Mouse (Mus musculus): Measurements from ENCODE around the gene 2810021J22Rik. TPM values are rescaled to one million over a fixed set of nuclear protein-coding genes. Genes with fewer than 3 reads are reported as not detected.
A peak's percentile ranks its signal among the peaks of the same experiment; 100 is the strongest.
"Not testable (repeated sequence)": the region's sequence is repeated elsewhere in the genome, so short reads cannot be mapped to it uniquely, and the experiment has no call there.

2810021J22Rik gene
- 8.8 and 9.9 TPM in 2 replicates for polyA plus RNA-seq (2015; fragmentation: Nextera tagmentation; extraction: Ambion mirVana)

DNA sequence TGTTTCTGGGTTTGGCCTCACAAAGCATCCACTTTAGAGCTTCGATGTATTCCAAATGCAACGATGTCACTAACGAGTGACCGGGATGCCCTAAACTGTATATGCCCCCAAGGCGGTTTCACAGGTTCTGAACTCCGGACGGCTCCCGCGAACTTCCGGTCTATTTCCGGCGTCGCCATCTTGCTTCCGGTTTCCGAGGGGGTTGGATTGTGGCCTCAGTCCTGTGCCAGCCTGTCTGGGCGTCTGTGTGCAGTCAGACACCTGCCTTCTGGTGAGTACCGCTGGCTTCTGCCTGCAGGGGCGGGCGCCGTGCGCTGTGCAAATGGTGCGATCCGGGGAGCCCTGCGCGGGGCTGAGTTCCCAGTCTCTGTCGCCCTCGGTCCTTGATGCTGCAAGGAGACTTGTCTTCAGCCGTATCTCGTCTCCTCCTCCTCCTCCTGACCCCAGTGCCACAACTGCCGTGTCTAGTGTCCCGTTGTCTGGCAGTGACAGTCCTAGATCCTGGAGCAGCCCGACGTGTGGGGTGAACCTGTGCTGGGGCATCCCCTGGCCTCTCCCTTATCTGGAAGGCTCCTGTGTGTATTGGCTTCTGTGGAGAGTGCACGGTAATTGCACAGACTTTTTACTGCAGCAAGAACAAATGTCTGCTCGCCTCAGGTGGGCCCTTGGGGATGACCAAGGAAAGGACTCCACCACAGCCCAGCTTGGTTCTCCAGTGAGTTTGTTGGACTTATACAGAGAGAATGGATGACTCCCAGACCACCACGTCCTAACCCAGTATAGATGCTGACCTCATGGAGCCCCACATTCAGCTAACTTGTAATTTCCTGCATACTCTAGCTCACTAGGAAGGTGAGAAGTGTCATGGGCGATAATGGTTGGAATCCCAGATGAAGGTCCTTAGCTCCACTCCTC lies at the start of gene 2810021J22Rik:
2810021J22Rik (plus strand) TSS at position 178 of the 915 bp plus-strand sequence.
- peak within 1 kb of the TSS; percentile 77 for H3K4me3 ChIP-seq (replicated peaks)
- peak within 1 kb of the TSS; percentile 88 for H3K27ac ChIP-seq
- 4% methylated on average over 37 of the region's 37 CpGs for WGBS
- peak; percentile 88 for ATAC-seq (replicated peaks; ENCODE audit: low FRiP score)
- H3K4me2 ChIP-seq: peak within 1 kb of the TSS; percentile 70
- peak within 1 kb of the TSS; percentile 70 for H3K9ac ChIP-seq
- H3K4me1 ChIP-seq: peaks cover 12% of the 10 kb centered on the region
- H3K36me3 ChIP-seq: peaks cover 26% of the 10 kb centered on the region
- no peaks in the 10 kb centered on the region for H3K9me3 ChIP-seq (replicated peaks)
- H3K27me3 ChIP-seq: no peaks in the 10 kb centered on the region

DNA sequence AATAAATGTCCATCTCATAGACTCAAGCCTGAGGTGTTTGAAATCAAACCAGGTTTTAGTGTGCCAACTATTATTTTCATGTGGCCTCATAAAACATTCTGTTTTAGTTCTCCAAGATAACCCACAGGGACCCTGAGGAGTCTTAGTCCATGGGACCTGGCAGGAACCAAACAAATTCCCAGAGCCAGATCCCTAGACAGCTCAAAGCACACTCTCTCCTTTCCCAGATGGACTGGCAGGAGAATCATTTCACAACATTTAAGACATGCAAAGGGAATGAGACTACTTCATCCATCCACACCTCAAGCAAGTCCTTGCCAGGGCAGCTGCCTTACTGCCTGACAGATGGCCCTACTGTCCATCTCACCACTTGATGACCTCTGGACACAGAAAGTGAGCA lies 38.1 kb upstream of the 2810021J22Rik start, which contains the start of gene Olfr312:
Olfr312 (plus strand) TSS at position 301 of the 400 bp plus-strand sequence.
- H3K4me2 ChIP-seq; H3K27ac ChIP-seq; H3K4me1 ChIP-seq; H3K4me3 ChIP-seq (replicated peaks); H3K9me3 ChIP-seq (replicated peaks); H3K27me3 ChIP-seq; ATAC-seq (replicated peaks; ENCODE audit: low FRiP score); H3K9ac ChIP-seq; H3K36me3 ChIP-seq: not testable (repeated sequence)

DNA sequence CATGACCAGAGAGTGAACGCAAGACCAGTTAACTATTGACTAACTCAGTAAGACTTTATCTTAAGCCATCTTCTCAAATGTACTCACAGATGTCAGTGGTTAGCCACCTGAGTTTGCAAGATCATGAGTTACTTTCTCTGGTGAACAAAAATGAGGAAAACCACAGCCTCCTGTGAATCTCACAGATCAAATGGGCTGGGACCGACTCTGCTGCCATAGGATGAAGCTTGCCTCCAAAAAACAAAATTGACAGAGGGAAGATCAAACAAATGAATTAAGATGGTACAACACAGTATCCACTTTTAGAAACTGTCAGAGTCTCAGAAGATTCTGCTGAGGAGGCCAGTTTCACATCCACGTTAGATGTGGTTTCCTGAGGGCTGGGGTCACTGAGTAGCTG lies 37.3 kb upstream of the 2810021J22Rik start:
- Histone ChIP-seq H3K27ac (no peak overlapping the region), H3K4me3 (replicated peaks) (no peak overlapping the region), H3K4me1 (no peaks in the 10 kb centered on the region), H3K9ac (no peak overlapping the region), H3K36me3 (no peaks in the 10 kb centered on the region), H3K4me2 (no peak overlapping the region), H3K9me3 (replicated peaks) (no peaks in the 10 kb centered on the region), H3K27me3 (0 out of 2 replicates have a peak, but pooled peaks cover 6% of the 10 kb centered on the region)
- WGBS: 74% methylated on average over 3 of the region's 3 CpGs
- no peak for ATAC-seq (replicated peaks; ENCODE audit: low FRiP score)

DNA sequence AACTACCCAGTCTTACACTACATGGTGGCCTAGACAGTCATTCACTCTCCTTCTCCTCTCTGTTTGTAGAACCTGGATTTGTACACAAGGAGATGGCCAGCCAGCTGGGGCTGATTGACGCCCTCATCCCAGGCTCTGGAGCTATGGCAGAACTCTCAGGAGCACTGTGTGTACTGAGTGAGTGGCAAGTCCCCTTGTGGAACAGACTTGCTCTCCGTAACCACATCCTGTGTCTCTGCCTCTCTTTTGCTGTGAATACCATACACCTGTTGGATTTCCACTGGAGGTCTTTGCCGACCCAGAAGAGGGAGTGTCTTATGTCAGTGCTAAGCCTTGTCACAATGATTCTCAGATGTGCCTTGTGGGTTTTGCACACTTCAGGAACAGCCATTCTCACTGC lies 34.5 kb upstream of the 2810021J22Rik start:
- WGBS: 87% methylated on average over 3 of the region's 3 CpGs
- not testable (repeated sequence) for H3K4me3 ChIP-seq (replicated peaks); H3K4me1 ChIP-seq; H3K4me2 ChIP-seq; ATAC-seq (replicated peaks; ENCODE audit: low FRiP score); H3K9ac ChIP-seq; H3K9me3 ChIP-seq (replicated peaks); H3K36me3 ChIP-seq; H3K27me3 ChIP-seq; H3K27ac ChIP-seq

DNA sequence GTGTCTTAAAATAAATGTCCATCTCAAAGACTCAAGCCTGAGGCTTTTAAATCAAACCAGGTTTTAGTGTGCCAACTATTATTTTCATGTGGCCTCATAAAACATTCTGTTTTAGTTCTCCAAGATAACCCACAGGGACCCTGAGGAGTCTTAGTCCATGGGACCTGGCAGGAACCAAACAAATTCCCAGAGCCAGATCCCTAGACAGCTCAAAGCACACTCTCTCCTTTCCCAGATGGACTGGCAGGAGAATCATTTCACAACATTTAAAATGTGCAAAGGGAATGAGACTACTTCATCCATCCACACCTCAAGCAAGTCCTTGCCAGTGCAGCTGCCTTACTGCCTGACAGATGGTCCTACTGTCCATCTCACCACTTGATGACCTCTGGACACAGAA lies 28.1 kb upstream of the 2810021J22Rik start, which contains the start of gene Olfr311:
Olfr311 (plus strand) TSS at position 301 of the 400 bp plus-strand sequence.
- not testable (repeated sequence) for H3K27me3 ChIP-seq; H3K4me1 ChIP-seq; H3K9ac ChIP-seq; H3K4me2 ChIP-seq; H3K4me3 ChIP-seq (replicated peaks); H3K27ac ChIP-seq; ATAC-seq (replicated peaks; ENCODE audit: low FRiP score); H3K9me3 ChIP-seq (replicated peaks); H3K36me3 ChIP-seq

DNA sequence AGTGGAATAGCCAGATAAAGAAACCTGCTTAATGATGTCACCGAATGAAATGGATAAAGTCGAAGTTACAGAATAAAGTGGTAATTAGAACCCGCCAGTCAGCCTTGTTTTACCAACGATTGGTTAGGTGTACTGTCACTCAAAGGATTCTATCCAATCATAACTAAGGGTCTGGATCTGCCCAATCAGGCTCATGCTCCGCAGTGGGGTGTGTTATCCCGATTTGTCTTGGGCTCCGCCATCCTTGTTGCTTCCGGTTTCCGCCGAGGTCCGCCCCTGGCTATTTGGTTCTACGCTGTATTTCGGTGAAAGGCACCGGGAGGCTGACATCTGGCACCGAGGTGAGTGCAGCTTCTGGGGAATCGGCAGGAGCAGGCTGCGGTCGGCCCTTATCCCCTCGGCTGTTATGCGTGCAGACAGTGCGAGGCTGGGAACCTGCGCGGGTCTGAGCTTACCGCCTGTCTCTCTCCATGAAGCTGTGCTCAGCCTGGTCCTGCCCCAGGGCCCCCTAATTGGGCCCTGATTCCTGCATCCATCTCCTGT lies 20.0 kb upstream of the 2810021J22Rik start, which contains the start of gene Gm12258:
Gm12258 (plus strand) TSS at position 240 of the 543 bp plus-strand sequence.
- H3K4me2 ChIP-seq: peak within 1 kb of the TSS; percentile 88
- peak within 1 kb of the TSS; percentile 72 for H3K27ac ChIP-seq
- H3K9ac ChIP-seq: peak within 1 kb of the TSS; percentile 75
- peak; percentile 100 for ATAC-seq (replicated peaks; ENCODE audit: low FRiP score)
- peak within 1 kb of the TSS; percentile 82 for H3K4me3 ChIP-seq (replicated peaks)
- under 1% methylated on average over 24 of the region's 24 CpGs for WGBS
- peaks cover 11% of the 10 kb centered on the region for H3K4me1 ChIP-seq
- no peaks in the 10 kb centered on the region for H3K27me3 ChIP-seq
- peaks cover 21% of the 10 kb centered on the region for H3K36me3 ChIP-seq
- no peaks in the 10 kb centered on the region for H3K9me3 ChIP-seq (replicated peaks)

DNA sequence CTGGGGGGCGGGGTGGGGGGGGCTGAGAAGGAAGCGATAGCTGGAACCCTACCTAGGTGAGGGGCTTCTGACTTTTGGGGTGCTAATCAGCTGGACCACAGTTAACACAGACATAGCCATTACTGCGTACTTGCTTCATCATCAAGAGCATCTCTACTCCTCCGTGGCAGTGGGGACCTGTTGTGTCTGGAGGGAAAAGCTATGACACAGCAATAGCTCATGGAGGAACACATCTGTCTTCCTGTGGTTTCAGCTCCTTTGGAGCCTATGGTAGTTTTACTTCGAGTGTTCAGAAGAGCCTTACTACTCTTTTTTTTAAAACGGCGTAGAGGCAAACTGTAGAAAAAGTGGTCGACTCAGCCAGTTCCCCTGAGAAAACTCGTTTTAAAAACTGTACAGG lies 19.4 kb upstream of the 2810021J22Rik start:
- WGBS: 42% methylated on average over 9 of the region's 9 CpGs
- H3K9ac ChIP-seq: peak overlapping the region; percentile 75
- peaks cover 24% of the 10 kb centered on the region for H3K36me3 ChIP-seq
- peak overlapping the region; percentile 88 for H3K4me2 ChIP-seq
- H3K4me1 ChIP-seq: peaks cover 11% of the 10 kb centered on the region
- ATAC-seq (replicated peaks; ENCODE audit: low FRiP score): no peak; the same call in 1 of the 2 replicates
- H3K4me3 ChIP-seq (replicated peaks): peak overlapping the region; percentile 82
- no peaks in the 10 kb centered on the region for H3K27me3 ChIP-seq
- H3K27ac ChIP-seq: no peak overlapping the region
- H3K9me3 ChIP-seq (replicated peaks): no peaks in the 10 kb centered on the region

DNA sequence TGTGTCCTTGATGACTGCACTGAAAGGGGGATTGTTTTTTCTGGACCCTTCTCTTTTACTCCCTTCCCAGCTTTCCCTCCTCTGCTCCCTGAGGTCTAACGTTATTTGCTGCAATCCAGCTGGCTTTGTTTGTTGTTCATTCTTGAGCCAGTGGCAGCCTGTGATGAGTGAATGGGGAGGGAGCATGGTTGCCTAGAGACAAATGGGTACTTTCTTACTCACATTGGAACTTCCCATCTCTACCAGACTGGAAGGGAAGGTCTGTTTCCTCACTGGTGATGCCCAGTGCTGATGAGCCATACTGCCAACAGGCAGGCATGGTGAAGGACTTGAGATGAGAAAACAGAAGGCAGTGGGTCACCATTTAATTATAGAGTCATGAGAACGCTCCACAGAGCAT lies 17.3 kb upstream of the 2810021J22Rik start:
- Histone ChIP-seq H3K9ac (no peak overlapping the region), H3K4me2 (no peak overlapping the region), H3K36me3 (peaks cover 28% of the 10 kb centered on the region), H3K9me3 (replicated peaks) (no peaks in the 10 kb centered on the region), H3K27ac (no peak overlapping the region), H3K4me1 (peaks cover 11% of the 10 kb centered on the region), H3K27me3 (no peaks in the 10 kb centered on the region), H3K4me3 (replicated peaks) (no peak overlapping the region)
- 74% methylated on average over 2 of the region's 2 CpGs for WGBS
- ATAC-seq (replicated peaks; ENCODE audit: low FRiP score): no peak

DNA sequence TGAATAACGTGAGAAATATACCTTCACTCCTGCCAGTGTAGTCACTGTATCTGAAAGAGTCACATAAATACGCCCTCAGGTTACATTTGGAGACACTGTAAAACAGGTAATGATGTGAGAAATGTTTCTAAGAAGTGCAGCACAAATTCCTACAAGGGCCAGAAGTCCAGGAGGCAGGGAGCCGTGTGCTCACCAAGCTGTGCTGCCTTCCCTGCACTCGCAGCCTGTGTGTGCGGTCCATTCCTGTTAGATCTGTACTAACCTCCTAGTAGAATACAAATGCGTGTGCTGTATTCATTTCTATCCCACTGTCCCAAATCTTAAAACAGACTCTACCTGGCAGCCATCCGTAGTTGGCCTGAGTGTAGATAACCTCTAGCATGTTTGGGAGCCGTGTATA lies 6.3 kb upstream of the 2810021J22Rik start:
- Histone ChIP-seq H3K9me3 (replicated peaks) (peaks cover 29% of the 10 kb centered on the region), H3K9ac (no peak overlapping the region), H3K4me1 (no peaks in the 10 kb centered on the region), H3K27ac (no peak overlapping the region), H3K27me3 (no peaks in the 10 kb centered on the region), H3K4me2 (no peak overlapping the region), H3K4me3 (replicated peaks) (no peak overlapping the region), H3K36me3 (peaks cover 55% of the 10 kb centered on the region)
- WGBS: 95% methylated on average over 8 of the region's 8 CpGs
- ATAC-seq (replicated peaks; ENCODE audit: low FRiP score): no peak

DNA sequence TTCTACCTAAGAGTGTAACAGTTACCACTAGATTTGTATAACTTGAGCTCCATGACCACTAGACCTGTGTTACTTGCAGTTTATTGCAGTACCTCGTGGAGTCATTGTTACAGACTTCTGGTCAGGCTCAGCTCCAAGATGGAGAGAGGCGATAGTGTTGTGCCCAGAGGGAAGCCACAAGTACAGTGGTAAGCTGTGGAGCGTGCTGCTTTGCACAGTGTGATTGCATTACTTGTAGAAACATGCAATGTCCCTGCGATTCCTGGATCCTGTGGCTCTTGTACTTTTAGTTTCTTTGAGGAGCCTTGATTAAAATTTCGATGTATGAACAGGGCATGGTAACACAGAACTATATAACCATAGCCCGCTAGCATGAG lies 926 bp downstream of the 2810021J22Rik start:
- Histone ChIP-seq H3K36me3 (peaks cover 26% of the 10 kb centered on the region), H3K9me3 (replicated peaks) (no peaks in the 10 kb centered on the region), H3K27ac (peak overlapping the region; percentile 88), H3K27me3 (no peaks in the 10 kb centered on the region), H3K4me2 (peak overlapping the region; percentile 70), H3K9ac (peak overlapping the region; percentile 70), H3K4me1 (peaks cover 12% of the 10 kb centered on the region), H3K4me3 (replicated peaks) (peak overlapping the region; percentile 77)
- ATAC-seq (replicated peaks; ENCODE audit: low FRiP score): no peak
- WGBS: 73% methylated on average over 6 of the region's 6 CpGs

DNA sequence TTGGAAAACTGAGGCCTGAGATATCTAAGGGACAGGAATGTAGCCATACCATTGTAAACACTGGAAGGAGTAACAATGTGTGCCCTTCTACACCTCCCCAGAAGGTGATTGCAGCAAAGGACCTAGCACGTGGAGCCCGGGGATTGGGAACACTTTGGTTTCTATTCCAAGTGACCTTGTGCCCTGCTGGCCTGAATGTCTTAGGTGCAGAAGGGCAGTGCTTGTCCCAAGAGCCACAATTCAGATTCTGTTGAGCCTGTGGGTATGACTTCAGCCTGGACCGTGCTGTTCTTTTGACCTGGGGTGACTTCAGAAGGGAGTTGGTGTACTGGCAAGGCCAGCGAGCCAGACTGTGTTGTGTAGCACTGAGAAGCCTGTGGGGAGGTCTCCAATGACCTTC lies 3.9 kb downstream of the 2810021J22Rik start:
- no peaks in the 10 kb centered on the region for H3K9me3 ChIP-seq (replicated peaks)
- no peak overlapping the region for H3K9ac ChIP-seq
- ATAC-seq (replicated peaks; ENCODE audit: low FRiP score): no peak
- no peak overlapping the region for H3K4me3 ChIP-seq (replicated peaks)
- H3K27ac ChIP-seq: no peak overlapping the region
- no peaks in the 10 kb centered on the region for H3K27me3 ChIP-seq
- H3K36me3 ChIP-seq: peaks cover 38% of the 10 kb centered on the region
- 83% methylated on average over 4 of the region's 4 CpGs for WGBS
- no peak overlapping the region for H3K4me2 ChIP-seq
- H3K4me1 ChIP-seq: peaks cover 12% of the 10 kb centered on the region

DNA sequence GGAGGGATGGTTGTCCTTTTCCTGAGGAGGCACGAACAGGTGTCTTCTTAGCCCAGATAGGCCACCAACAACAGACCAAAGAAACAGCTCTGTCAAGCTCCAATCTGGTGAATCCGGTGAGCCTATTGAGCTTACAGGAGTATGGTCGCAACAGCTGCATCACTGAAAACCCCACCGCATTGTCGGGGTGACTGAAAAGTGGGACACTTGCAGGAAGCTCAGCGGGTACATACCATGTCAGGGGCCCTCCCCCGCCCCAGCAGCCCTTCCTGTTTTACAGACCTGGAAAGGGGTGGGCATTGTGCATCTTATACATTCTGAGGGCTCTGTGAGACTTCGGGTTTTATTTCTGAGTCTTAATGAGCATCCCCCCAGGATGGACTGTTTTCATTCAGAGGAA lies 16.7 kb downstream of the 2810021J22Rik start:
- ATAC-seq (replicated peaks; ENCODE audit: low FRiP score): no peak
- no peaks in the 10 kb centered on the region for H3K27me3 ChIP-seq
- no peak overlapping the region for H3K4me3 ChIP-seq (replicated peaks)
- peaks cover 50% of the 10 kb centered on the region for H3K36me3 ChIP-seq
- H3K27ac ChIP-seq: no peak overlapping the region
- no peaks in the 10 kb centered on the region for H3K4me1 ChIP-seq
- no peak overlapping the region for H3K4me2 ChIP-seq
- 85% methylated on average over 8 of the region's 8 CpGs for WGBS
- H3K9ac ChIP-seq: no peak overlapping the region
- H3K9me3 ChIP-seq (replicated peaks): no peaks in the 10 kb centered on the region

Data from kidney, embryonic 15.5 days (tissue).